Mouse (Mus musculus) ES-Bruce4 (cell line): ENCODE data around the gene Golga5.

Experiments used
- CTCF ChIP-seq: IDR thresholded peaks from one replicate; pipeline ENCODE4 v1.8.1; 2011; ENCODE audit warnings: low read depth, low read length
- EP300 ChIP-seq: IDR thresholded peaks from 2 replicates; pipeline ENCODE4 v1.6.1; 2011; ENCODE audit warnings: low read depth, low read length; ENCODE audit not compliant: insufficient read depth

GRCm38 (mm10) chr12:102541168-102541567 lies 72.2 kb downstream of the Golga5 start:
- TF ChIP-seq CTCF: no peak
- no peak for TF ChIP-seq EP300
